Mouse (Mus musculus) midbrain, embryonic 11.5 days (tissue): ENCODE data around the gene Fbll1. TPM values are rescaled to one million over a fixed set of nuclear protein-coding genes. Genes with fewer than 3 reads are reported as not detected.
A peak's percentile ranks its signal among the peaks of the same experiment; 100 is the strongest.
"Not testable (repeated sequence)": the region's sequence is repeated elsewhere in the genome, so short reads cannot be mapped to it uniquely, and the experiment has no call there.

Experiments
- ATAC-seq: fragments of 200-750 bp; cut with Nextera tagmentation; 2 replicates; pipeline ENCODE4 v1.8.0; 2017; ENCODE audit warnings: moderate TSS enrichment, moderate library complexity; ENCODE audit not compliant: low FRiP score
- DNase-seq: peaks from one replicate; pipeline ENCODE4 v3.0.0; 2015; ENCODE audit warnings: low spot score; ENCODE audit errors: missing footprints
- H3K27ac ChIP-seq: fragments of 300-500 bp; sonication (generic); 2 replicates; pipeline ENCODE4 v1.5.1; 2014; ENCODE audit warnings: low read depth, low read length
- H3K27me3 ChIP-seq: fragments of 300-500 bp; sonication (generic); 2 replicates; pipeline ENCODE4 v1.6.1; 2014; ENCODE audit warnings: mild to moderate bottlenecking, low read length, moderate library complexity, mixed read lengths; ENCODE audit not compliant: control insufficient read depth, insufficient read depth
- H3K36me3 ChIP-seq: fragments of 300-500 bp; sonication (generic); 2 replicates; pipeline ENCODE4 v1.6.1; 2014; ENCODE audit warnings: mild to moderate bottlenecking, low read length, moderate library complexity, mixed read lengths; ENCODE audit not compliant: control insufficient read depth, insufficient read depth
- H3K4me1 ChIP-seq: fragments of 300-500 bp; sonication (generic); 2 replicates; pipeline ENCODE4 v1.6.1; 2014; ENCODE audit warnings: low read length; ENCODE audit not compliant: control insufficient read depth, insufficient read depth
- H3K4me2 ChIP-seq: fragments of 300-500 bp; sonication (generic); 2 replicates; pipeline ENCODE4 v1.6.1; 2014; ENCODE audit warnings: mild to moderate bottlenecking, moderate library complexity
- H3K4me3 ChIP-seq: fragments of 300-500 bp; sonication (generic); 2 replicates; pipeline ENCODE4 v1.5.1; 2014; ENCODE audit warnings: low read depth, low read length
- H3K9ac ChIP-seq: fragments of 300-500 bp; sonication (generic); 2 replicates; pipeline ENCODE4 v1.6.1; 2014; ENCODE audit warnings: low read length
- H3K9me3 ChIP-seq: fragments of 300-500 bp; sonication (generic); 2 replicates; pipeline ENCODE4 v1.6.1; 2016; ENCODE audit warnings: low read length; ENCODE audit not compliant: control insufficient read depth
- WGBS: fragments of 180-500 bp; shearing (Covaris S2); extraction: QIAGEN DNeasy Blood & Tissue Kit; methylation state at CpG from one replicate; pipeline ENCODE4 v1.1.7; 2014; 5-methylcytosine and 5-hydroxymethylcytosine counted together
- polyA plus RNA-seq: library from polyadenylated mRNA; unstranded; fragments of >200 nt; fragmentation: Nextera tagmentation; extraction: Ambion mirVana; gene quantifications from 2 replicates; pipeline ENCODE4 v1.2.1, GENCODE M21; 2014

The Fbll1 gene
- polyA plus RNA-seq, 1 experiment from 2014 or later: 3.8 TPM

DNA sequence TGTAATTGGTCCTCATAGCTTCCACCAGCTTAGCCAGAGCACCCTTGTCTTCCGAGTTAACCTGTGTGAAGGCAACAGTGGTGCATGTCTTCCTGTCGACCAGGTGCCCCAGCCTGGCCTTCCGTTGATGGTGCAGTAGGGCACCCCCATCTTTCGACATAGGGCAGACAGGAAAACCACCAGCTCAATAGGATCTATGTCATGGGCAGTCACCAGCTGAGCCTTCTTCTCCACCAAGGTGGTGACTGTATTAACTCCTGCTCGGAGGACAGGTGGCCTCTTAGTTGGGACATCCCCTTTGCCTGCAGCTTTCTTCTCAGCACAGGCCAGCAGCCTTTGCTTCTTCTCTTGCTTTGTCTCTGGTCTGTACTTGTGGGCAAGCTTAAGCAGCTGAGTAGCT, 5.9 kb downstream of the Fbll1 start:
- H3K27me3 ChIP-seq: peaks cover 16% of the 10 kb centered on the region
- not testable (repeated sequence) for H3K4me1 ChIP-seq, H3K36me3 ChIP-seq, ATAC-seq, H3K27ac ChIP-seq, H3K4me3 ChIP-seq, H3K9me3 ChIP-seq, H3K9ac ChIP-seq, H3K4me2 ChIP-seq, DNase-seq
- WGBS: 86% methylated on average over 5 of the region's 5 CpGs

DNA sequence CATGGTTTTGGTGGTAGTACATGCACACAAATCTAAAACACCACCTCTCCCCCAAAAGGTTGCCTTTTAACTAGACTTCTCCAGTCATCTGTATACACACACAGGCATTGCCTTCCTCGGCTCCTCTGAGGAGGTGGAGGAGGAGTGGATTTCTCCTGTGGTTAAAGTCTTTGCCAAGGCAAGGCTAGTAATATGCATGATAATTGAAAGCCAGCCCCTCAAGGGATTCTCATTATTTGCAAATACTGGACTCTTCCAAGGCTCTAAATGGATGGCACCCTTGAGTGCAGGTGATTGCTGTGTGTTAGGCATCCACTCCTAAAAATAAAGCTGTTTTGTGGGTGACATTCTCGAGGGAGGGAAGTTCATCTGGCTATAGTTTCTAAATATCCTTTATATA, 10.2 kb downstream of the Fbll1 start:
- Histone ChIP-seq H3K27ac (no peak overlapping the region), H3K4me2 (no peak overlapping the region), H3K4me1 (no peaks in the 10 kb centered on the region), H3K4me3 (no peak overlapping the region), H3K36me3 (peaks cover 20% of the 10 kb centered on the region), H3K9me3 (no peaks in the 10 kb centered on the region; the same call in 1 of the 2 replicates), H3K27me3 (no peaks in the 10 kb centered on the region), H3K9ac (no peak overlapping the region)
- DNase-seq (no peak), ATAC-seq (no peak)
- WGBS: 62% methylated on average over 2 of the region's 2 CpGs

DNA sequence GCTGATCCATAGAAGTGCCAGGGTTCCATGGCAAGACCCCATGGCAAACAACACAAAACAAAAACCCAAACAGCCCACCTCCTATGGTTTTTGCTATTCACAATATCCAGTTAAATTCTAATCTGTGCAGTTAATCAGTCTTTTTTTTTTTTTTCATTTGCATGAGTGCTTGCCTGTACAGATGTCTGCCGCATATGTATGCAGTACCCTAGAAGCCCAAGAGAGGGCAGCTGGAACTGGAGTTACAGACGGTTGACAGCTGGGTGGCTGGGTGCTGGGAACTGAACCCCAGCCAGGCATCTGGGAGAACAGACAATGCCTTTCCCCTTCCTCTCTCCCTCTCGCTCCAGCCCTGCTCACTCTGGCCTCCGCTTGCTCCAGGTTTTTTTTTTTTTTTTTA, 14.1 kb downstream of the Fbll1 start:
- H3K27me3 ChIP-seq: no peaks in the 10 kb centered on the region
- H3K27ac ChIP-seq: no peak overlapping the region
- H3K4me1 ChIP-seq: no peaks in the 10 kb centered on the region
- no peak overlapping the region for H3K4me3 ChIP-seq
- no peak overlapping the region for H3K4me2 ChIP-seq
- no peaks in the 10 kb centered on the region; the same call in 1 of the 2 replicates for H3K9me3 ChIP-seq
- peaks cover 40% of the 10 kb centered on the region for H3K36me3 ChIP-seq
- ATAC-seq: no peak
- WGBS: 96% methylated on average over 4 of the region's 4 CpGs
- no peak for DNase-seq
- H3K9ac ChIP-seq: no peak overlapping the region

DNA sequence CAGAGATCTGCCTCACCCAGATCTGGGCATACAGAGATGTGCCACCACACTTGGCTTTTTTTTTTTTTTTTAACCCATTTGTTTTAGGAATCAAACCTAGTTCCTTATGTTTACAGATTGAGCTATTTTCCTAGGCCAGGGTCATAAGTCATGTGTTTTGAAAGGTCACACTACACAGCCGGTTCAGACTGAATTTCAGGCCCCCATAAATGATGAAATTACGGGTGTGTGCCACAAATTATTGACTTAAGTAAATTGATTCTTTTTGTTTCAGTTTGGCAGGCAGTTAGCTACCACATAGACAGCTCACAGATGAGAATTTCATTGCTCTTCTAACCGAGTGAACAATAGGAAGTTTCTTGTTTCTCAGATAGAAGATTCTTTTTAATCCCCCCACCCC, 14.7 kb downstream of the Fbll1 start:
- peaks cover 41% of the 10 kb centered on the region for H3K36me3 ChIP-seq
- no peak overlapping the region for H3K4me2 ChIP-seq
- 91% methylated on average over 3 of the region's 3 CpGs for WGBS
- ATAC-seq (no peak), DNase-seq (peak; percentile 44)
- H3K4me1 ChIP-seq: no peaks in the 10 kb centered on the region
- no peaks in the 10 kb centered on the region for H3K27me3 ChIP-seq
- no peak overlapping the region for H3K9ac ChIP-seq
- H3K27ac ChIP-seq: no peak overlapping the region
- H3K9me3 ChIP-seq: no peaks in the 10 kb centered on the region; the same call in 1 of the 2 replicates
- H3K4me3 ChIP-seq: no peak overlapping the region

DNA sequence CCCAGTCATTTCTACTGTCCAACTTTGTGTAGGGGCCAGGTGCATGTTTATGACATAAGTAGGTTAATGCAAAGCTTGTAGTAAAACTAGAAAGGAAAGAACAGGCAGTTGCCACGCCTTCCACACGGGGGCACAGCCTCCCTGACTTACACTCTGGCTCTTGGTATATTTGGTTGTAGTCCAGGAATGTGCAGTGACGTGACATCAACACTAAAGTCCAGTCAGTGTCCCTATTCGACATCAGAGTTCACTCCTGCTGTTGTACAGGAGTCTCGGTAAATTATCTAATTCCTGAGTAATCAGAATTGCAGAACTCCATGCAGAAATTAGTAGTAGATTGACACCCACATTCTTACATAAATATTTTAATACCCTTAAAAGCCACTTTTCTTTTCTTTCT, 15.6 kb downstream of the Fbll1 start:
- Histone ChIP-seq H3K9me3 (no peaks in the 10 kb centered on the region; the same call in 1 of the 2 replicates), H3K4me3 (no peak overlapping the region), H3K4me1 (no peaks in the 10 kb centered on the region), H3K36me3 (peaks cover 45% of the 10 kb centered on the region), H3K4me2 (no peak overlapping the region), H3K9ac (no peak overlapping the region), H3K27me3 (no peaks in the 10 kb centered on the region), H3K27ac (no peak overlapping the region)
- peak; percentile 79 for DNase-seq
- no peak for ATAC-seq
- 95% methylated on average over 5 of the region's 5 CpGs for WGBS

DNA sequence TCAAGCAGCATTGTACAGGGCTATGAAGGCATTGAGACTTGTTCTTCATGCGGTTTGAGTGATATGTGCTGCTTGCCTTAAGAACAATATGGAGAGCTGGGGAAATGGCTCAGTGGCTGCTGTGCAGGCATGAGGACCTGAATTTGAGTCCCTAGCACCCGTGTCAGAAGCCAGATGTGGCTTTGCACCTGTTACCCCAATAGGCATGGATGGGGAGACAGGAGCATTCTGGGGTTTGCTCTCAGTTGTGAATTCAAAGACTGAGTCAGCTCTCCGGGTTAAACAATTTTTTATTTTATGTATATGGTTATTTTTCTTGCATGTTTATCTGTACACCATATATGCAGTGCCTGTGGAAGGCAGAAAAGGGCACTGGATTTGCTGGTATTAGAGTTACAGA, 16.2 kb downstream of the Fbll1 start:
- Histone ChIP-seq H3K9me3 (no peaks in the 10 kb centered on the region; the same call in 1 of the 2 replicates), H3K36me3 (peaks cover 48% of the 10 kb centered on the region), H3K27me3 (no peaks in the 10 kb centered on the region), H3K27ac (no peak overlapping the region), H3K9ac (no peak overlapping the region), H3K4me2 (no peak overlapping the region), H3K4me3 (no peak overlapping the region), H3K4me1 (no peaks in the 10 kb centered on the region)
- DNase-seq: peak; percentile 59
- no peak for ATAC-seq
- WGBS: 98% methylated on average over 3 of the region's 3 CpGs

DNA sequence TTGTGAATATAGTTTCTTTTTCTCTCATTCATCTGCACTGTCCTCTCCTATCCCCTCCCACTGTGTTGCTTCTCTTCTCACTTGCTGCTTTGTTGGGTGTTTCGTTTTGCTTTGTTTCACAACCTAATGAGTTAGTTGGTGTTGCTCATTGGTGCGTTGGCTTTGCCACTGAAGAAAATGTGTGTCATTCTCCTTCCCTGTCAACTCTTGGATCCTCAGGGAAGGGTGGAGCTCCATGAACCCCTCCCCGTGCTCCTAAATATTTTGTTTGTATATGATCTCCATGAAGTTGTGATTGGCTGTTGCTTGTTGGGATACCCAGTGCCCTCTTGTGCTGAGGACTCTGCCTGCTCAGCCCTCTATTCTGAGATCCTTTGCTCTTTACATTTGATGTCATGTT, 18.3 kb downstream of the Fbll1 start:
- no peaks in the 10 kb centered on the region for H3K4me1 ChIP-seq
- H3K27ac ChIP-seq: no peak overlapping the region
- no peaks in the 10 kb centered on the region; the same call in 1 of the 2 replicates for H3K9me3 ChIP-seq
- peaks cover 49% of the 10 kb centered on the region for H3K36me3 ChIP-seq
- 92% methylated on average over 3 of the region's 3 CpGs for WGBS
- no peak overlapping the region for H3K9ac ChIP-seq
- H3K4me3 ChIP-seq: no peak overlapping the region
- no peak for ATAC-seq
- peak; percentile 44 for DNase-seq
- H3K27me3 ChIP-seq: no peaks in the 10 kb centered on the region
- H3K4me2 ChIP-seq: no peak overlapping the region

DNA sequence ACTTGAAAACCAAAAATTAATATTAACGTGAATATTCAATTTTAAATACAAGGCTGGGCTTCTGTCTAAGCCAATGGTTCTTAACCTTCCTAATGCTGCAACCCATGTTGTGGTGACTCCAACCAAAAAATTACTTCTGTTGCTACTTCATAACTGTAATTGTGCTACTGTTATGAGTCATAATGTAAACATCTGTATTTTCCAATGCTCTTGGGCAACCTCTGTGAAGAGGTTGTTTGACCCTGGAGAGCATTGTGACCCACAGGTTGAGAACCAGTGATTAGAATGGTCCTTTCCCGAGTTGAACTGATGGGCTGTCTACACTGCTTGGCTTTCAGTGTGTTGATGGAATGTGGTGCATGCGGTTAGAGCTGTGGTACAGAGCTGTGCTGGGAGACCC, 22.2 kb downstream of the Fbll1 start:
- Histone ChIP-seq H3K36me3 (peaks cover 19% of the 10 kb centered on the region), H3K4me1 (no peaks in the 10 kb centered on the region), H3K27ac (no peak overlapping the region), H3K9ac (no peak overlapping the region), H3K4me2 (no peak overlapping the region), H3K27me3 (no peaks in the 10 kb centered on the region), H3K9me3 (no peaks in the 10 kb centered on the region), H3K4me3 (no peak overlapping the region)
- 95% methylated on average over 3 of the region's 3 CpGs for WGBS
- ATAC-seq: no peak
- DNase-seq: no peak

DNA sequence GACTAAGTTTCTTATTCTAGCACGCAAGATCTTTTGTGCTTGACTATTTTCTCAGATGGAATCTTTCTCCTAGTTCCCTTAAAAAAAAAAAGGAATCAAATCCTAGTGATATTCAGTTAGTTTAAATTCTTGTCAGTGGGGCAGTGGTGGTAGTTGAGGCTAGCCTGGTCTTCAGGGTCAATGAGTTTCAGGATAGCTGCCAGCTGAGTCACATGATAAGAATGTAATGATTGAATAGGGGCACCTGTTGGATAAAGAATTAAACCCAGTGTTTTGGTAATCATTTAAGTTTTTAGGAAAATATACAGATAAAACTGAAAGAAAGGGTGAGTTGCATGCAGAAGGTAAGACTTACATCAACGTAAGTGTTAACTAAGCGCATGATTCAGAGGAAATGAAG, 23.1 kb downstream of the Fbll1 start:
- H3K36me3 ChIP-seq: peaks cover 19% of the 10 kb centered on the region

More for the DNA sequence above, 23.1 kb downstream of the Fbll1 start:
- no peaks in the 10 kb centered on the region for H3K9me3 ChIP-seq
- 95% methylated on average over 3 of the region's 3 CpGs for WGBS
- no peaks in the 10 kb centered on the region for H3K27me3 ChIP-seq
- ATAC-seq (no peak), DNase-seq (no peak)
- H3K4me1 ChIP-seq: peaks cover 7% of the 10 kb centered on the region
- no peak overlapping the region for H3K4me3 ChIP-seq
- H3K27ac ChIP-seq: no peak overlapping the region
- H3K9ac ChIP-seq: no peak overlapping the region
- no peak overlapping the region for H3K4me2 ChIP-seq
